Mouse (Mus musculus) urinary bladder, postnatal 10 days (tissue): Measurements from ENCODE around the gene Plcd1.
A peak's percentile ranks its signal among the peaks of the same experiment; 100 is the strongest.

Source experiments
- DNase-seq: peaks from one replicate; pipeline ENCODE4 v3.0.0; 2022; ENCODE audit warnings: low spot score

Gene Plcd1

DNA sequence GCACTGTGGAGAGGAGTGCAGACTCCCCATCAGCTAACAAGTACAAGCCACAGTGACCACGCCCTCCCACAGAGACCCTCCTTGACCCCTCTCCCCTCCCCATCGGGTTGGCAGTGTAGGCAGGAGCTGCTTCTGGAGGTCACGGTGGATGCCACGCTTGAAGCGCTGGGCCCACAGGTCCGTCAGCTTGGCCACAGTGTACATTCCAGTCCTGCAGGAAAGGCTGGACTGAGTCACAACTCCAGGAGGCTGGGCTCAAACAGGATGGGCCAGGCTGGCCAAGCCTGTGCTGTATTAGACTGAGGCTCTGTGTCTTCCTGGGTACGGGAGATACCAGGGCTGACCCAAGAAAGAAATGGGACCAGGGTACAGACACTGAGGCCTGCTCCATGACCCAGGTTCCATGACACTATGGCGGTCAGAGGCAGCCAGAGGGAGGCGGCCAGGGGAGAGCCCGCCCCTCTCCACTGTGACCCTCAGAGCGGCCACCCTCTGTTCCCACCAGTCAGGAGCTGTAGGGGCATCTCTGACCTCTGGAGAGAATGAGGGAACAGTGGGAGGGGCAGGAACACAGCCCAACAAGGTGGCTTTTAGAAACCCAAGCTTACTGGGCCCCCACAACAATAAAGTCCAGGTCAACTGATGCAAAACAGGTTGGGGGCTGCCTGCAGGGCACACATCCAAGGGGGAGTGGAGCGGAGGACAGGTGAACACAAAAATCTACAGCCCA is 1.6 kb downstream of the Plcd1 start:
- no peak for DNase-seq

DNA sequence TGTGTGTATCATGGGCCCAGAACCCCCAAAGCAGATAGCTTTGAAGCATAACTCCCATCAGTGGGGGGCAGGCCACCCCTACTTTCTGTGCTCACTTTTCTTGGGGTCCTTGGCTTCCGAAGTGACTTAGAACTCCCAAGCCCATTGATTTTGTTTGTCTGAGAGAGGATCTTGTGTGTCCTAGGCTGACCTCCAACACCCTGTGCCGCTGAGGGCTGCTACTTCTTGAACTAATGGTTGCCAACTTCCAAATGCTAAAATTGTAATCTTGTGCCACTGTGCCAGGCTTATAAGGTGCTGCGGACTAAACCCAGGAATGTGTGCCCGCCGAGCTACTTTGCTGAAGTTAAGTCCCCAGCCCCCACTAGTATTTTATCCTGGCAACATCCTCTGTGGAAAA is 2.8 kb downstream of the Plcd1 start:
- DNase-seq, result no peak

DNA sequence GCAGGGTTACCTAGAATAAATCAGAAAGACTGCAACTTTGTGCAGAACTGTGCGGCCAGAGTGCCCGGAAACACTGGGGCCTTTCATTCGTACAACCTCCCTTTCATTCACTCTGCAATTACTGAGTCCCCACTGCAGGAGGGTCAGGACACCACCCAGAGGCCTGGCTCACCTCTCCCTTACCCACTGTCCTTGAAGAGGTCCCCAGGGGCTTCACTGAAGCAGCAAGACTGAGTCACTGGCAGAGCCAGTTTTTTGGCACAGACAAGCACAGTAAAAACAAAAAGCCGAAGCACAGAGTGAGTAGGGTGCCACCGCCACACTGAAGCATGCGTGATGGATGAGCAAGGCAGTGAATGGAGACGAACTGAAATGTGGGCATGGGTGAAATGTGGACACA is 3.9 kb downstream of the Plcd1 start:
- DNase-seq, result no peak

DNA sequence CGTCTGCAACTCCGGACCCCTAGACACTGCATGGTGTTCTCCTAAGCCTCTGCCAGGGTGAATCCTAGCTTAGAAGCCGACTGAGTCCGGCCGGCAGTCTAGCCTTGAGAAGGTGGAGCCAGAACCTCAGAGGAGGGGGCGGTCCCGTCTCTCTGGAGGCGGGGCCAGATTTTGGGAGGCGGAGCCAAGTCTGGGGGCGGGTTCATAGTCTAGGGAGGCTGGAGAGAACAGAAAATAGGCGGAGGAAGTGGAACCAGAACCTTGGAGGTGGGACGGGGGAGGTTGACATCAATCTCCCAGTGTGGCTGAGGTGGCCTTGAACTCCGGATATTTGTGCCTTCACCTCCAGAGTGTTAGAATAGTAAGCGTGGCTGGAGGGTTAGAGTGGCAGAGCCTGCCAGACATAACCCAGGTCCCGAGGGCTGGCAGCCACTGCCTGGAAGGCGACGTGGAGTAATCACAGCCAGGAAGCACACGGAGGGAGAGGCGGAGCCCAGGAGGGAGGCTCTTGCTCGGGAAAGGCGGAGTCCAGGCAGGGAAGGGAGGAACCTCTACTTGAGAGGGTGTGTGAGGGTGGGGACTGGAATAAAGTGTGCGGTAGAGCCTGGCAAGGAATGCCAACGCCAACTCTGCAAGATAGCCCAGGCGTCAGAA is 5.0 kb downstream of the Plcd1 start:
- DNase-seq, result peak; percentile 71

DNA sequence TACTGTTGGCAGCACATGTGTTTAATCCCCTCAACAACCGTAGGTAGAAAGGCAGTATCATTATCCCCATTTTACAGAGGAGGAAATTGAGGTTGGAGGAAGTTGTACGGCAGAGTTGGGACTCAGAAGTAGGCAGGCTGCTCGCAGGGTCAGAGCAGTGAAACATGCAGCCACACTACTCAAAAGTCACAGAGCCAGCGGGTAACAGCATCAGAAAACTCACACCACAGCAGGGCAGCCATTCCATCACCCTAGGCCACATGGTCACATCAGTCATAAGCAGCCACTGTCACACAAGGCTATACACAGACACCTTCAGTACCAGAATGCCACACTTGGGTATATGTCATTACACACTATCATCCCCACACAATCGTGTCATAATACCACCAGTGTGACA is 6.0 kb downstream of the Plcd1 start:
- no peak for DNase-seq

DNA sequence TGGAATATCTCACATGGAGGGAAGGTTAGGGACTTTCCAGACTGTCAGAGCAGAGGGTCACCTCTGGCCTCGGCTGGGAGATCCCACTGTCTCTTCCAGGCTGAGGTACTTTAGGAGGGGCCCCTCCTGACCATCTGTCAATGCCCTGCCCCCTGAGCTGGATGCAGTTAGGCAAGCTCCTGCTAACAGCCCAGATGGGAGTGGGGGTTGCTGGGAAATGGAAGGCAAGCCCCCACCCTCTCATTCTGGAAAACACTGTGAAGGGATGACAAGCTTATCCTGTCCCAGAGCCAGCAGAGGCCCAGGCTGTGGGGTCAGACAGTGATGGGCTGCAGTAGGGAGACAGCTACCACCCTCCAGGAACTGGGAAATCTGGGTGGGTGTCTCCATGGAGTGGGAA is 6.9 kb downstream of the Plcd1 start:
- no peak for DNase-seq

DNA sequence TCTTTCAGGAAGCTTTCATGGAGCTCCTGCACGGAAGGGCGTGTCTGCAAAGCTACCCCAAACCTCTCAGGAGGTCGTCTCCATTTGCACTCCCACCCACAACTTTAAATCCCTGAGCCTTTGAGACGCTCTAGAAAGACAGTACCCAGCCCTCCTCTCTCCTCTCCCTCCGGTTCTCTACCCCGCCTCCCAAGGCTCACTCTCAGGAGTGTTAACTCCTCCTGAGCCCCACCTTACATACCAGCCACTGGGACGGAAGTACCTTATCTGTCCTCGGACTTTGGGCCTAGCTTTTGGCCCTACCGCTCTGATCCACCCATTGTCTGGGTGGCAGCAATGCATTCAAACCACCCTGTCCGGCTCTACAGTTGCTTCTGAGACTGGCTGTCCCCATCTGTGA is 9.3 kb downstream of the Plcd1 start:
- no peak for DNase-seq

DNA sequence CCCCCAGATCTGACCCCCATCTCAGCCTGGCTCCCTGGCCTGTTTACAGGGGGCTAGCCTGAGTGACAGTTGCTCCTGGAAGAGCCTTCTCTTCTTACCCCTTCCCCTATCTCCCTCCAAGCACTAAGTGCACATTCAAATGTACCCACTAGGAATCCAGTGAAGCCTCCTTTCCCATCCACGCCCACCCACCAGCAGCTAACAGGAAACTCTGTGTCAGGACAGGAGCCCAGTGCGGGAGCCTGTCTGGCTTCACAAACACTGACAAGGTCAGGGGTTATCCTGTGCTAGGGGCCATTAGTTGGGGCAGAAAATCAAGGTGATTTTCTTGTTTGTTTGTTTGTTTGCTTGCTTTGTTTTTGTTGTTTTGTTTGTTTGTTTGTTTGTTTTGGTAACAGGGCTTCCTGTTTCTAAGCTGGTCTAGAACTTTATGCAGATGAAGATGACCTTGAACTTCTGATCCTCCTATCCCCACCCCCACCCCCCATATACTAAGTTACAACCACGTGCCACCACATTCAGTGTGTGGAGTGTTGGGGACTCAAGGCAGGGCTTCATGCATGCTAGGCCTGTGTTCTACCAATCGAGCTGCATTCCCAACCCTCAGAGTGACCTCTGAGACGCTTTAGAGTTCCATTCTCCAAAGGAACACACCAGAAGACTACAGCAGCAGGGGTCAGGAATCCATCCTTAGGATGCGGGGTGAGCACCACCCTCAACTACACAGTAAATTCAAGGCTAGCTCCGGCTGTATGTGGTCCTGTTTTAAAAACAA is 10.5 kb downstream of the Plcd1 start:
- no peak for DNase-seq

DNA sequence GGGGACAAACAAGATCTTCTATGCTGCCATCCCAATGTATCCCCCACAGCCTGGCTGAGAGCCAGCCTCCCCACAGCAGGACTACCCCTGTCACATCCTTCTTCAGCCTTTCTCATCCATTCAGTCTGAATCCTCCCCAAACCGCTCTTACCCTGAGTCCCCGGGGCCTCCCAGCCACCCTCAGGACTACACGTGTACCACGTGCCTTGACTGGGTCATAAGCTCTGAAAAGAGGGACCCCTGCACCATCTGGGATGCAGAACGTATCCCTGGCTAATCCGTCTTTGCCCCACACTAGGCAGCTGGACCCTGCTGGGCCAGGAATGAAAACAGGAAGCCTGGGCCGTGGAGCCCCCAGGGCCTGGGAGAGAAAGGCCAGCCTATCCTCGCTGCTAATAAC is 11.3 kb downstream of the Plcd1 start:
- DNase-seq, result no peak

DNA sequence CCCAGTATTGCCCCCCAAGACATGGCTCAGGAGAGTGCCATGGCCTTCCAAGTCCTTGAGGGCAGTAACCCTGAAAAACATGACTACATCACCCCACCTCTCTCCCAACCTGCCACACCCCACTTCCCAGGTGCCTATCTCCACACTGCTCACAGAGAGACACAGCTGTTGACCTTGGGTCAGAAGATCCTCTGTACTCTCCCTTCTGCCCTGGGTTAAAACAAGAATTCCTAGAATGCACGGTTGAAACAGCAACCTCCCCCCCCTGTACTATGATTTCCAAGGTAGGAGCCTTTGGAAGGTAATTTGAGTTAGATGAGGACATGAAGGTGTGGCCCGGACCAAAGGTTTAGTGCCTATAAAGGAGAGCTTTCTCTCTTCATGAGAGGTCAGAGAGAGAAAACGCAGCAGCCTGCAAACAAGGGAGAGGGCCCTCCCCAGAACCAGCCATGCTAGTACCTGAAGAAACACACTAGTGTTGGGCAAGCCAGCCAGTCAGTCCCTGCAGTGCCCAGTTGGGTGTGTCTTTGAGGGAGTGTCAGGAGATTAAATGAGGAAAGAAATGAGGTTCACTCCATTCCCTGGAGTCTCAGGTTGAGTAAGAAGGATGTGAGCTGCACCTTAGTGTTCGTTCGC is 13.1 kb downstream of the Plcd1 start:
- no peak for DNase-seq

DNA sequence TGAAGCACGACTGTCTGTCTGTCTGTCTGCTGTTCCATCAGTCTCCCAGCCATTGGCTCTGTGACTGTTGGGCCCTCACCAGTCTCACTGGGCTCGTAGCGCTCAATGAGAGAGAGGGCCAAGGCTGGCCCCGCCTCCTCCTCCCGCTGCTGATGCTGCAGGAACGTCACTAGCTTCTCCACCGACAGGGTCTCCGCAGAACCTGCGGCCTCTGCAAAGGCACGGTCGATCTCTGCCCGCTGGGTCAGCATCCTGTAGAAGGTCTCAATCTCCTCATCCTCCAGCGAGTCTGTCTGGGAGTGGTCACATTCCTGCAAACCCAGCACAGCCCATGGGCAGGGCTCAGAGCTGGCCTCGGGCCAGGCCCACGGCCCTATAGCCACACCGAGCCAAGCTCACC is 17.6 kb downstream of the Plcd1 start:
- DNase-seq, result no peak

DNA sequence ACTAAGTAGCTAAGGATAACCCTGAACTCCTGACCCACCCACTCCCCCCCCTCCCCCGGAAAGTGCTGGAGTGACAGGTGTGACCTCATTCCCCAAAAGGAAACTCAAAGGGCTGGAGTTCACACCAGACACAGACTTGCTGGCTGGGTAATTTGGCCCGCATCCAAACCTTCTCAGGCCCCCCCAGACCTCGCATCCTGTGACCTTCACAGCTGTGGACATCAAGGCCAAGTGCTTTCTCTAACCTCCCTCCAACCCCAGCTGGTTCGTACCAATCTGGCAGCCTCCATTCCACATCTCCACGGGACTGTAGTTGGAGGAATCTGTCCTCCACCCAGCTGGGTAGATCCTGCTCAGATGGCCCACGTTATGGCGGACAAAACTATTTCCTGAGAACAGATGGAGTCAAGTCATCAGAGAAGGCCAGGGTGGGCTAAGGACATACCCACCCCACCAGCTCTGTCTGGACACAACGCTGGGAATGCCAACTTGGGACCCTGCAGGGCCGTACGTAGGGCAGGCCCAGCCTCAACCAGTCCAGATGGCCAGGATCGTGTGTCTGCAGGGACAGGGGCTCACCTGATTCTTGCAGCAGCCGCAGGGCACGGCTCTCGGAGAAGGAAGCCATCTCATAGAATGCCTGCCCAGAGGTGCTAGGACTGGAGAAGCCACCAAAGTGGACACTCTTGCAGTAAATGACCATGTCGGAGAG is 20.0 kb downstream of the Plcd1 start:
- DNase-seq, result no peak

DNA sequence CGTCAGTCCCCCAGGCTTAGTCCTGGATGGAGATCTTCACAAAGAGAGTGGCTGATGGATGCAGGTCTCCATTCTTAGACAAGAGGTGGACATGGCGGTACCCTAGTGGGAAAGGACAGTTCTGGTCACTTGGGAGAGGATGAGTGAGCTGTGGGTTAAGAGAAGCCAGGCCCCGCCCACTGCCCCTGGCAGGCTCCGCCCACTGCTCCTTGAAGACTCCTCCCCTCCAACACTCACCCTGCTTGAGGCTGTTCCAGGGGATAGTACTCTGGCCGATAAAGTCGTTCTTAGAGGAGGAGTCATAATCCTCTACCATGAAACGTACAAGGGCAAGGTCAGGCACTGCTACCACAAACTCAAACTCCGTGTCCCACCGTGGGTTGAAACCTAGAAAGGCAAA is 21.5 kb downstream of the Plcd1 start:
- DNase-seq, result no peak

DNA sequence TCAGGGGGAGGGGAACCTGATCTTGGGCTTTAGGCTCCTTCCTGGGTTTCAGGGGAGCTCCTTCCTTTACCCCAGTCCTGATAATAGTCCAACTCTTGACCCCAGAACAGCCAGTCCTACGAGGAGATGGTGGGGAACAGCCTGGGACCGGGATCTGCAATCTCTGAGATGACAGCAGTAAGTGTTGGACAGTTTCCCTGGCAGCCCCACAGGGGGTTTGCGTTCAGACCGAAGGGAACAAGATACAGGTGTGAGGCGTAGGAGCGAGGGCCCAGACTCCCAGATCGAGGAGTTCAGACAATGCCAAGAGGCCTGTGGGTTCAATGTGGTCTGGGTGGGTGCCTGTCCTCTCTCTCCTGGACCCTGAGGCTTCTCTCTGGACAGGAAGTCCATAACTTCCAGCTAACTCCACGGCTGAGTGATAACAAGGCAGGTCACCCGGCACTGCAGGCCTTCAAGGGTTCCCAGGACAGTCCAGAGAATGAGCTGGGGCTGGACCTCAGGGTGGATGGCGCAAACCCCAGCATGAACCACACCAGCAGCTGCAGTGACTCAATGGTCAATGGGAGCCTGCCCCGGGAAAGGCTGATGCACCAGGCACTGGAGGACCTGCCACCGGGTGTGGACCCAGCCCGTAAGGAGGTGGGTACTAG is 23.0 kb downstream of the Plcd1 start:
- no peak for DNase-seq

DNA sequence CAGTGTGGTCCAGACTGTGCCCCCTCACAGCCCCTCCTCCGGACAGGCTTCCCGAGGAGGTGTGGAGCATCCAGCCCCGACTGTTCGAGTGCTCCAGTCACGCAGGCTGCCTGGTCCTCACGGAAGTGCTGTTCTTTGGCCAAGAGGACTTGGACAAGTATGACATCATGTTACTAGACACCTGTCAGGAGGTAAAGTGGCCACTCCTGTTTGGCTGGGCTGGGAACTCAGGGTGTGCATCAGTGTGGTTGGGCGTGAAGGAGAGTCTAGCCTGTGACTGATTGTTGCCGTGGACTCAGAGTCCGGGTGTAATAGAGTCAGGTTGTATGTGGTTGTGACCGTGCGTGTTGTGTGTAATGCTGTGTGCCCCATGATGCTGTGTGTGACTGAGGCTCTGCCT is 25.0 kb downstream of the Plcd1 start:
- no peak for DNase-seq

DNA sequence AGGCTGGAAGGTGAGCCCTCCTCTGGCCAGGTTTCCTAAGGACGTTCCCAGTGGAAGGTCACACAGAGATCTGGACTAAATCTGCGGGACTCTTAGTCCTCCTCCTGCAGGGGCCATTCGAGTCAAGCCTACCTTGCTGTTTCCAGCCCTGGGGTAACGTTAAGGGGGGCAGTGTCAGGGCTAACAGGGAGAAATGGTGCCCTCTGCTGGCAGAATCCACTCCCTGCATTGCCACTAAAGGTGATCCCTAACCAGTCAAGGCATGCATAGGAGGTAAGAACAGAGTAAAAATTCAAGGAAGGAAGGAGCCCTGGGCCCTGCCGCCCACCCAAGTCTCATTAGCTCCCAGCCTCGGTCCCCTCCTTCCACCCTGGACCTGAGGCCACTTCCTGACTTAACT is 25.7 kb downstream of the Plcd1 start:
- no peak for DNase-seq

DNA sequence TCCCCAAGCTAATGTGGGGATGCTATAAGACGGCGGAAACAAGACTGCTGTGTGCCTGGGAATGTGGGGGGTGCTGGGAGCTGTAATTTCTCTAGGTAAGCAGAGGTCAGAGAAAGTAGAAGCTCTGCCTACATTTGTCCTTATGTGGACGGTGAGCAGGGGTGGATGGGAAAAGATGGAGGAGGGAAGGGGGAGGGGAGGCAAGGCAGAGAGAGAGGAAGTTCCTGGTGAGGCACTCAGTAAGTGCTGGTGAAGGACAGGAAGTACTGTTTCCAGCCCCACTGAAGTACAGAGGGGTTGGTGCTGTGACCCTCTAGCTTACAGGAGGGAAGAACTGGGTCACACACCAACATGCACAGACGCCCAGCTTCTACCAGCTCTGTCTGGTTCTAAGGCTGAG is 29.0 kb downstream of the Plcd1 start:
- no peak for DNase-seq

DNA sequence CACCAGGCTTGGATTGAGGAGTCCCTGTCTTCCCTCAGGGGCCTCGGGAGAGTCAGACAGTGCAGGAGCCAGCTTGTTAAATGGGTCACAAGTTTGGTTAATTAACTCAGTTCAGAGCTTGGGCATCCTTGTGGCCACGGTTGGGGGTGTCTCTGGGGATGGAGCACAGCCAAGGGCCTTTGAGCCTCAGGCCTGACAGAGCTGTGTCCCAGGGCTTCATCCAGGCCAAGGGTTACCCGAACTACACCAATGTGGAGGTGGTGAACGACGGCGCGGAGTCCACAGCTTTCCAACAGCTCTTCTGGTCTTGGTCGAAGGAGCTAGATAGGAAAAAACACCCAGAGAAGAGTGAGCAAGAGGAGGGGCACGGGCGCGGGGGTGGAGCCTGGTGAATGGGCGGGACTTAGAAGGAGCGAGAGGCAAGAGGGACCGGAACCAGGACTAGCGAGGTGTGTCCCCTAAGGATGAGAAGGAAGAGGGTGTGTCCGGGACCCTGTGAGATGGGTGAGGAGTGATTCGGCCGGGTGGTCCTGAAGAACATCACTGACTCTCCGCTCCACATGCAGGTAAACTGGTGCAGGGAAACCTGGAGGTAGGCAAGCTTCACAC is 30.2 kb downstream of the Plcd1 start:
- no peak for DNase-seq

DNA sequence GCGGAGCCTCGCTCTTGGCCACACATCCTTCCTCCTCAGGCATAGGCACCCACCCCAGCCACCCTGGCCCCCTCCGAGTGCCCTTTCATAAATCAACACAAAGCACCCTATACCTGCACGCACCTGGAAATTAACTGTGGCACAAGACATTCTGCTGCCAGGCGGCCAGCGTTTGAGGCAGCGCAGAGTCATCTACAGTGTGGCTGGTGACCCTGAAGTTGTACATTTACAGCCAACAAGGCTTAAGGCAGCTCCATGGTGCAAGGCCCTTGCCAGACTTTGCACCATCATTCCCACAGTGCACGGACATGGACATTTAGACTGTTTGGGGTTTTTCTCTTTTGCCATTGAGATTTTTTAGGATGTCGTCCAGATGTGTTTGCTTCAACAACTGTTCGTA is 32.6 kb downstream of the Plcd1 start:
- no peak for DNase-seq

DNA sequence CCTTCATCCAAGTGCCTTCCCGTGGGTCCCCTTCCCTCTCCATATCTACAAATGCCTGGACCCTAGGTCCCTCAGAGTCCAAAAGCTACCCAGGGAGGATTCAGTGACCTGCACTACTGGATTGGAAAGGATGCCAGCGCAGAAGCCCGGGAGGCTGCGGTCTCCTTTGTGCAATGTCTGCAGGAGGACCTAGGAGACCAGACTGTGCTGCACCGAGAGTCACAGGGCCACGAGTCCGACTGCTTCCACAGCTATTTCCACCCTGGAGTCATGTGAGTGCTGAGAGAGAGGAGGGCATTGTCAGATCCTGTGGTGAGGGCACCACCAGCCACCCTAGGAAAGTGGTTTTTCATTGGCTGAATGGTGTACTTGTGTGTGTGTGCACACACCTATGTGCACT is 35.1 kb downstream of the Plcd1 start:
- DNase-seq, result no peak

DNA sequence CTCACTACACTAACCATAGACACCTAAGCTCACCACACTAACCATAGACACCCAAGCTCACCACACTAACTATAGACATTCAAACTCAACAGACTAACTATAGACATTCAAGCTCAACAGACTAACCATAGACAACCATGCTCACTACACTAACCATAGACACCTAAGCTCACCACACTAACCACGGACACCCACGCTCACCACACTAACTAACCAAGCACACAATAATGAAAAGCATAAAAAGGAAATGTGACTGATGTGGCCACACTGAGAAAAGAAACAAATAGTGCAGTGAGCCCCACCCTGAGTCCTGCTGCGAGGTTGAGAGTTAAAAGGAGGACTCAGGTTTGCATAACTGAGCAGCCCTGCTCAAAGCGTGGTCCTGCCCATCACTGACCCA is 38.0 kb downstream of the Plcd1 start:
- no peak for DNase-seq
